Mouse (Mus musculus) limb, embryonic 12.5 days (tissue): ENCODE measurements around the gene Ssbp4. TPM values are rescaled to one million over a fixed set of nuclear protein-coding genes. Genes with fewer than 3 reads are reported as not detected.
A peak's percentile ranks its signal among the peaks of the same experiment; 100 is the strongest.

Source experiments
- ATAC-seq: fragments of 200-750 bp; cut with Nextera tagmentation; 2 replicates; pipeline ENCODE4 v1.8.0; 2017; ENCODE audit warnings: low read depth, moderate TSS enrichment; ENCODE audit not compliant: insufficient number of reproducible peaks, insufficient read depth, low FRiP score, low TSS enrichment
- H3K27ac ChIP-seq: fragments of 300-500 bp; sonication (generic); 2 replicates; pipeline ENCODE4 v1.5.1; 2016; ENCODE audit warnings: mild to moderate bottlenecking, moderate library complexity
- H3K27me3 ChIP-seq: fragments of 300-500 bp; sonication (generic); 2 replicates; pipeline ENCODE4 v1.6.1; 2016; ENCODE audit warnings: mild to moderate bottlenecking, moderate library complexity
- H3K36me3 ChIP-seq: fragments of 300-500 bp; sonication (generic); 2 replicates; pipeline ENCODE4 v1.6.1; 2016; ENCODE audit warnings: mild to moderate bottlenecking, moderate library complexity
- H3K4me1 ChIP-seq: fragments of 300-500 bp; sonication (generic); replicated peaks from 2 replicates; pipeline ENCODE4 v1.6.1; 2016
- H3K4me2 ChIP-seq: fragments of 300-500 bp; sonication (generic); 2 replicates; pipeline ENCODE4 v1.6.1; 2016; ENCODE audit warnings: mild to moderate bottlenecking, moderate library complexity
- H3K4me3 ChIP-seq: fragments of 300-500 bp; sonication (generic); replicated peaks from 2 replicates; pipeline ENCODE4 v1.5.1; 2016; ENCODE audit warnings: mild to moderate bottlenecking
- H3K9ac ChIP-seq: fragments of 300-500 bp; sonication (generic); replicated peaks from 2 replicates; pipeline ENCODE4 v1.6.1; 2016; ENCODE audit warnings: mild to moderate bottlenecking, moderate library complexity
- H3K9me3 ChIP-seq: fragments of 300-500 bp; sonication (generic); 2 replicates; pipeline ENCODE4 v1.6.1; 2016; ENCODE audit warnings: mild to moderate bottlenecking, moderate library complexity
- WGBS: fragments of 180-500 bp; shearing (Covaris S2); methylation state at CpG from one replicate; pipeline ENCODE4 v1.1.7; 2016; 5-methylcytosine and 5-hydroxymethylcytosine counted together
- polyA plus RNA-seq: library from polyadenylated mRNA; unstranded; fragments of >200 nt; fragmentation: Nextera tagmentation; extraction: Ambion mirVana; gene quantifications from 2 replicates; pipeline ENCODE4 v1.2.1, GENCODE M21; 2016

The Ssbp4 gene
- polyA plus RNA-seq, 1 experiment from 2014 or later = 137 TPM

DNA sequence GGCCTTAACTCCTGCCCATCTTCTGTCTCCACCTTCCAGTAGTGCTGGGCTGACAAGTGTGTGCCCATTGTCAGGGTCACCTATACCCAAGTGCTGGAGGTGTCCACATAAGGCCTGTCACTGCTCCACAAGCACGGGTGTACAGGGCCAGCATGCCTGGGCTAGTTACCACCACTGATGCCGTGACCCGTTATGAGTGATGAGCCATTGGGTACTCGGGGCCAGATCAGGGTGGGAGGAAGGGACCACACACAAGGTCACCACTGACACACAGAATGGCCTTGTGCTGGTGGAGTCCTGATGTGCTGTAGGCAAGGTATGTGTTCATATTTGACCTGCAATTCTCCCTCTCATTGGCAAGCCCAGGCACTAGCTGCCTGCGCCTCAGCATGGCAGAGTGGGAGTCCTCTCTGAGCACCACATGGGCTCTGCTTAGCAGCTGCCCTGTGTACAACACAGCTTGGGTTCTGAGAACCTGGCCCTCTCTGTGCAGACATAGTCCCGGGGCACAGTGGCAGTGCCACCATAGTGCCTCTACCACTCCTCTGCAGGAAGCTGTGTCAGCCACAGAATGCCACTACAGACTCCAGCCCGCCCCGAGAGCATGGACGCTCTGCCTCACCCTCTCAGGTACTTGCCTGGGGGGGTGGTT, 23.9 kb downstream of the Ssbp4 start:
- Histone ChIP-seq H3K9me3 (no peaks in the 10 kb centered on the region), H3K4me2 (no peak overlapping the region), H3K27ac (no peak overlapping the region), H3K4me3 (no peak overlapping the region), H3K4me1 (no peaks in the 10 kb centered on the region), H3K36me3 (peaks cover 98% of the 10 kb centered on the region), H3K27me3 (no peaks in the 10 kb centered on the region), H3K9ac (no peak overlapping the region)
- ATAC-seq = no peak
- WGBS = 90% methylated on average over 9 of the region's 9 CpGs

DNA sequence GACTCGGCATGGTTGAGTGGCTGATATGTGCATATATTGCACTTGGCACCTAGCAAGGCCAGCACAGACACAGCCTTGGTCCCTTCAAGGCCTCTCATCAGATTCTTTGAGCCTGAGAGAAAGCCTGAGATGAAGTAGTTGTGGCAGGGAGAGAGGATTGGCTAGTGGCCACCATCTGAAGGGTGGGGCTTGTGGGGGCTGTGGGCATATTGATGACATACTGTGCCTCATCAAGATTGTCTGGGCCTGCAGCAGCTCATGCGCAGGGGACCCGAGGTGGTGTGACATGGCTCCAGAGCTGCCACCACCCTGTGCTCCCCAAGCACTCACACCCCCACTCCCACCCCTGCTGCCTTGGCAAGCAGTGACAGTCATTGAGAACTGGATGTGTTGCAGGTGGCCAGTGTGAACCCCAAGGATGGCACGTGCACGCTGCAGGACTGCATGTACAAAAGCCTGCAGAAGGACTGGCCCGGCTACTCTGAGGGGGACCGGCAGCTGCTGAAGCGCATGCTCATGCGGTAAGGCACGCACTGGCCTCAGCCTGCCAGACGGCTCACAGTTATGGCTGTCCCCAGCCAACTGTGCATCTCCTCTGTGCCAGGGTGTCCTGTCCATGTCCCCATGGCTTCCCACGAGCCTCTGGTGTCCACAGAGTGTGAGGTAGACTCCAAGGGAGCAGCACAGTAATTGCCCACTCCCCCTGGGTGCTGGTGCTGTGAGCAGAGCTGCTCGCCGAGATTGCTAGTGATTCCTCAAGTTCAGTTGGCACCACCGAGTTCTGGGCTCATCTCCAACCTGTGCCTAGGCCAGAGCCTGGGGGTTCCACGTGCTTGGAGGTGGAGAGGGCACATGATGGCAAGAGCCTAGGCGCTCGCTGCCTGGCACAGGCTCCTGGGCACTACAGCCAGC, 24.9 kb downstream of the Ssbp4 start:
- no peaks in the 10 kb centered on the region for H3K27me3 ChIP-seq
- no peaks in the 10 kb centered on the region for H3K4me1 ChIP-seq
- H3K36me3 ChIP-seq = peaks cover 95% of the 10 kb centered on the region
- no peak overlapping the region for H3K4me2 ChIP-seq
- WGBS = 92% methylated on average over 18 of the region's 18 CpGs
- no peak overlapping the region for H3K9ac ChIP-seq
- H3K4me3 ChIP-seq = no peak overlapping the region
- no peak for ATAC-seq
- H3K27ac ChIP-seq = no peak overlapping the region
- no peaks in the 10 kb centered on the region for H3K9me3 ChIP-seq

DNA sequence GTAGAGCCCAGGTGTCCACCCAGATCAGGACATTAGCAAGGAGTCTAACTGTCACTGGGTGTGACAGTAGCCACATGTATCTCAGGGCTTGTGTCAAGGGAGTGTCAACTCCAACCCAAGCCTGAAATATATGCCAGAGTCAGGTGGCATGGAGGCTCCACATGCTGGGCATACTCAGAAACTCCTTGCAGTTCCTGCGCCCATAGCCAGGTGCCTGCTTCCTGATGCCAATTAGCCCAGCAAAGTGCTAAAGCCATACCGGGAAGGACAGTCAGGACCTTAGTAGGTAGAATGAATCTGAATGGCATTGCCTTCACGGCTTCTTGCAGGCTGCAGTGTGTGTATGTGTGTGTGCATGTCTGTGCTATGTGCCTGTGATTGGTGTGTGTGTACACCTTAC, 31.5 kb downstream of the Ssbp4 start:
- 87% methylated on average over 3 of the region's 3 CpGs for WGBS

DNA sequence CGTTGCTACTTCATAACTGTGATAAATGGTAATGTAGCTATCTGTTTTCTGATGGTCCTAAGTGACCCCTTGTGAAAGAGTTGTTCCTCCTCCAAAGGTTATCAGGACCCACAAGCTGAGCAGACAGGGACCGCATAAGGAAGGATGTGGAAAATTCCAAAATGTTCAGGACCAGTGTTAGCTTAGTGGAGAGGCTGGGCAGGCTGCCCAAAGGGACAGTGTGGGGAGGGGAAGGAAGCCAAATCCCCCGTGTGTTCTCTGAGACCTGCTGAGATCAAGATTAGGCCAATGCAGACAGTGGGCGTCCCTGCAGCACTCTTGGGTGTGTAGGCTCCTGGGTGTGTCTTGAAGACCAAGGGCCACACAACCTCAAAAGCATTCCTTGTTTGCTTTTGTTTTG, 33.8 kb downstream of the Ssbp4 start:
- Histone ChIP-seq H3K27me3 (no peaks in the 10 kb centered on the region), H3K4me2 (no peak overlapping the region), H3K4me3 (no peak overlapping the region), H3K36me3 (peaks cover 52% of the 10 kb centered on the region), H3K9me3 (no peaks in the 10 kb centered on the region), H3K27ac (no peak overlapping the region), H3K4me1 (no peaks in the 10 kb centered on the region), H3K9ac (no peak overlapping the region)
- no peak for ATAC-seq
- 88% methylated on average over 4 of the region's 4 CpGs for WGBS

More for the DNA sequence above, 31.5 kb downstream of the Ssbp4 start:
- H3K36me3 ChIP-seq = peaks cover 74% of the 10 kb centered on the region
- no peak for ATAC-seq
- no peak overlapping the region for H3K4me3 ChIP-seq
- no peak overlapping the region for H3K27ac ChIP-seq
- no peak overlapping the region for H3K9ac ChIP-seq
- no peak overlapping the region for H3K4me2 ChIP-seq
- H3K9me3 ChIP-seq = no peaks in the 10 kb centered on the region
- no peaks in the 10 kb centered on the region for H3K27me3 ChIP-seq
- no peaks in the 10 kb centered on the region for H3K4me1 ChIP-seq

DNA sequence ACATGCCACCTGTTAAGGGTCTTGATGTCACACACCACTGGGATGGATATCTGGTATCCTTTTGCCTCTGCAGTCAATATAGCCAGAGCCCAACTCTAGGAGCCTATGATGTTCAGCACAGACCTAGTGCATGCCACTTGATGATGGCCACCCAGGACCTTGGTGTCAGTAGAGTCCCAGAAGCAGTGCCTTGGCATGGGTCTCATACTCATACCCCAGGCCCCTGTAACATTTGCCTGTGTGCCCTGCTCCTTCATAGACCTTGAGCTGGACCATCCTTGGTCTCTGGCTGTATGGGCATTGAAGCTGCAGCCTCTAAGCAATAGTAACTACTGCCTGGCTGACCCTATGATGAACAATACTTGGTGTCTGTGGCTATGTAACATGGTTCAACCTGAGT, 34.4 kb downstream of the Ssbp4 start:
- no peak overlapping the region for H3K4me2 ChIP-seq
- H3K4me1 ChIP-seq = no peaks in the 10 kb centered on the region
- no peak overlapping the region for H3K9ac ChIP-seq
- no peak overlapping the region for H3K27ac ChIP-seq
- ATAC-seq = no peak
- H3K27me3 ChIP-seq = no peaks in the 10 kb centered on the region
- H3K4me3 ChIP-seq = no peak overlapping the region
- no peaks in the 10 kb centered on the region for H3K9me3 ChIP-seq
- H3K36me3 ChIP-seq = peaks cover 52% of the 10 kb centered on the region

DNA sequence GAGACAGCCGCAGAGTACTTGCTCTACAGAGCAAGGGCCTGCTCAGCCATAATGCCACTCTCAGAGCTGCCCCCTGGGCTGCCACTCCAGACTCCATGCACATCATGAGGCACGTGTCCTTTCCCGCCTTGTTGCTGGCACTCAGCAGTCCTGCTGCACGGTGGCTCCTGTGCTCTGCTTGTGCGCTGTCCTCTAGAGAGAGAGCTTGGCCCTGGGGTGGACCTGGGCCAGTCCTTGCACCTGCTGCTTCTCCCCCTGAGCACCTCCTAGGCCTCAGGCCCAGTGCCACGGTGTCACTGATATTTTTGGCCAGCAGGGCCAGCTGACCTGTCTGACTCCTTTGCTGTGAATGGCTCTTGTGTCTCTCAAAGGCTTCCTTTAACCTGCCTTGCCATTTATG, 37.7 kb downstream of the Ssbp4 start:
- no peaks in the 10 kb centered on the region; the same call in 1 of the 2 replicates for H3K4me1 ChIP-seq
- 88% methylated on average over 6 of the region's 6 CpGs for WGBS

DNA sequence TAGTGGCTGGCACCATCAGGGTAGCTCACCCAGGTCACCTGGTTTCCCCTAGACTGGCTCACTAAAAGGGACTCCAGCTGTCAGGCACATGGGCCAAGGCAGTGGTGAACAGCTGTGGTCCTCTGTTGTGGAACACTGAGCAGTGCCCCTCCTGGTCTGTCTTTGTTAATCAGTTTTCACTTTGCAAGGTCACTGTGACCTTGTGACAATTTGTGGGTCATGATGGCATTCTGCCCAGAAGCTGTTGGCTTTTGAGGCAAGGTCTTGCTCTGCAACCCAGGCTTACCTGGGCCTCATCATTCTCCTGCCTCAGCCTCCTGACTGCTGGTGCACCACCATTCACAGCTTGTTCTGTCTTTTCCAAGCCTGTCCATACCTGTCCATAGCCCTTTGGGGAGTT, 38.3 kb downstream of the Ssbp4 start:
- Histone ChIP-seq H3K4me3 (no peak overlapping the region), H3K9me3 (no peaks in the 10 kb centered on the region), H3K9ac (no peak overlapping the region), H3K36me3 (peaks cover 25% of the 10 kb centered on the region; the same call in 1 of the 2 replicates), H3K27me3 (no peaks in the 10 kb centered on the region), H3K27ac (no peak overlapping the region), H3K4me2 (no peak overlapping the region), H3K4me1 (peaks cover 6% of the 10 kb centered on the region)
- peak; percentile 17; the same call in 1 of the 2 replicates for ATAC-seq

More for the DNA sequence above, 37.7 kb downstream of the Ssbp4 start:
- no peak overlapping the region for H3K9ac ChIP-seq
- no peak overlapping the region for H3K4me3 ChIP-seq
- no peak overlapping the region for H3K4me2 ChIP-seq
- H3K27ac ChIP-seq = no peak overlapping the region
- no peaks in the 10 kb centered on the region for H3K9me3 ChIP-seq
- ATAC-seq = no peak
- no peaks in the 10 kb centered on the region for H3K27me3 ChIP-seq
- peaks cover 26% of the 10 kb centered on the region; the same call in 1 of the 2 replicates for H3K36me3 ChIP-seq

DNA sequence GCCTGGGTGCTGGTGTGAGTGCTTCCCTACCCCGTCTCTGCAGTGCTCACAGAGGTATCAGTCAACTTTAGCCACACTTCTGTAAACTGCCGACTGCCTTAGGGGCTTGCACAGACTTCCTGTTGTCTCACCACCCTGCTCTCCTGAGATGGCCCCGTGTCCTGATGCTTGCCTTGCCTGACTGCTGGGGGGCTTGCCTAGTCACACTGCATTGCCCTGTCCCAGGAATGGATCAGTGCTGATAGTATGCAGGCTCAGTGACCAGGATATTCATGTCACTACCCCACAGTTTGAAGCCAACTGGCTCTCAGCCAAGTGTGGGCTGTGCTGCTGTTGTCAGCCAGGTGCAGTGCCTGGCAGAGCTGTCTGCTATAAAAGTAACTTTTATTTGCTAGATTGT, 43.1 kb downstream of the Ssbp4 start:
- ATAC-seq = no peak
- Histone ChIP-seq H3K27ac (peak overlapping the region; percentile 53), H3K9me3 (no peaks in the 10 kb centered on the region), H3K4me3 (no peak overlapping the region), H3K36me3 (peaks cover 3% of the 10 kb centered on the region; the same call in 1 of the 2 replicates), H3K4me1 (peaks cover 13% of the 10 kb centered on the region), H3K4me2 (no peak overlapping the region), H3K9ac (no peak overlapping the region), H3K27me3 (no peaks in the 10 kb centered on the region)
- WGBS = 66% methylated on average over 3 of the region's 3 CpGs

DNA sequence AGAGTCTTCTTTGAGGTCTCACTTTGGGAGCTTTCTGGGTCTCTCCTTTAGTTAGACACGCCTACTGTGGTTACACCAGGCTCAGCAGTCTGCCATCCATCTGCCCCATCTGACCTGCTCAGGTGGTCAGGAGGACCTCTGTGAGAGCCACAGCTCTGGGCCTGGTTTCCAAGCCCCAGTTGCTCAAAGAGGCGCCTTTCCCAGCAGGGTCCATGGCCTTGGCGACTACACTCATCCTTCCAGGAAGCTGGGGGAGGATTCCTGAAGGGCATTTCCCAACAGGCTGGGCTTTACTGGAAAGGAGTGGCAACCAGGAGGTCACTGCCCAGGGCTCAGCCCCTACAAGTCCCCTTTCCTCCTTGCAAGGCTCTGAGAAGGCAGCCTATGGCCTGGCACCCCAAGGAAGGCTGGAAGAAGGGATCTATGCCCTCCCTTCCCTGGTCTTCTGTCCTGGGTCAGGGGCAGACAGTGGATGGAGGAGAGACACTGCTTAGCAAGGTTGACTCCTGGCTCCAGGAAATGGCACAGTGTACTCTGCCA, 43.9 kb downstream of the Ssbp4 start:
- Histone ChIP-seq H3K4me1 (peaks cover 13% of the 10 kb centered on the region), H3K36me3 (peaks cover 2% of the 10 kb centered on the region; the same call in 1 of the 2 replicates), H3K27me3 (no peaks in the 10 kb centered on the region), H3K9me3 (no peaks in the 10 kb centered on the region), H3K9ac (0 out of 2 replicates have a peak overlapping the region, but pooled peaks have one; percentile 12), H3K4me3 (no peak overlapping the region), H3K27ac (no peak overlapping the region), H3K4me2 (no peak overlapping the region)
- WGBS = 73% methylated on average over 3 of the region's 3 CpGs
- ATAC-seq = no peak

DNA sequence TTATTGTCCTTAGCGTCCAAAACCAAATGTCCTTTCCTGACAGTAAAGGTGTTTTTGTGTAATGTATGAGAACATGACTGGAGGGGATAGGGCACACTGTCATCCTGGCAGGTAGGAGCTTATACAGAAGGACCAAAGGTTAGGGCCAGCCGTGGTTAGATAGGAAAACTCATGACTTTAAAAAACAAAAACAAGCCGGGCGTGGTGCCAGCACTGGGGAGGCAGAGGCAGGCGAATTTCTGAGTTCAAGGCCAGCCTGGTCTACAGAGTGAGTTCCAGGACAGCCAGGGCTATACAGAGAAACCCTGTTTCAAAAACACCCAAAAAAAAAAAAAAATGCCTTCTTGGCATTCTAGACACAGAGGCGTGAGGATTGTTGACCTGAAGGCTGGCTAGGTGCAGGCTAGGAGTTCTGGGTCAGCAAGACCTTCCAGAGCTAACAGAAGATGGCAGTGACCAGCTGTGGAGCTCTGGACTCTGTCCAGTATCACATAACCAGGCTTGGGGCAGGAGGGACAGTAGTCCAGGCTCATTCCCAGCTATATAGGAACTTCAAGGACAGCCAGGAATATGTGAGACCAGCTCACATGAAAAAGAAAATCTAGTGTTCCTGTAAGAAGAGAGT, 44.8 kb downstream of the Ssbp4 start:
- WGBS = 91% methylated on average over 6 of the region's 6 CpGs
- Histone ChIP-seq H3K27me3 (no peaks in the 10 kb centered on the region), H3K36me3 (no peaks in the 10 kb centered on the region), H3K9me3 (no peaks in the 10 kb centered on the region), H3K9ac (no peak overlapping the region), H3K4me1 (peaks cover 13% of the 10 kb centered on the region), H3K4me3 (no peak overlapping the region), H3K4me2 (no peak overlapping the region), H3K27ac (no peak overlapping the region)
- no peak for ATAC-seq

DNA sequence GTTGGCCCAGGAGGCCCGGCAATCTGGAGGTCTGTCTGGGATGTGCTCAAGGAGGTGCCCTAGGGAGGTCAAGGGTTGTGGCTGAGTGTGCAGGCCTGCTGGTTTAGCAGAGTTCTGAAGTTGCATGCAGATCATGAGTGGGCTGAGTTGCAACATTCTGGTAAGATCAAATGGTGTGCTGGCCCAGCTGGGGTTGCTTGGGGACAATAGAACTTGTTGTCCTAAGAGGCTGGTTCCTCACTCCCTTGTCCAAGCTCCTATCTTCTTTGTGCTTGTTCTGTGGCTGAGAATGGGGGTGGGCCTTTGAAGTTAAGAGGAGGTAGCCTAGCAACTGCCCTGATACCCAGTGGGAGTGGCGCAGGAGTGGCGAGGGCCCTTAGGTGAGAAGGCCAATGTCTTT, 45.9 kb downstream of the Ssbp4 start:
- 87% methylated on average over 3 of the region's 3 CpGs for WGBS
- Histone ChIP-seq H3K9me3 (no peaks in the 10 kb centered on the region), H3K36me3 (no peaks in the 10 kb centered on the region), H3K4me1 (peaks cover 16% of the 10 kb centered on the region), H3K4me3 (no peak overlapping the region), H3K9ac (no peak overlapping the region), H3K27me3 (no peaks in the 10 kb centered on the region), H3K4me2 (no peak overlapping the region), H3K27ac (no peak overlapping the region)
- ATAC-seq = no peak
